In genomic region chr13:75931073-75931472, GRCm38 (mm10) we compare ENCODE assay signal across 9 mouse cellular contexts. TPM values are rescaled to one million over a fixed set of nuclear protein-coding genes. Genes with fewer than 3 reads are reported as not detected.
DNase-seq lines count a peak whose midpoint lies in the region; ATAC-seq and TF ChIP-seq lines count a peak whose summit lies in the region.
"Had no signal": no experiment of that assay in that cellular context is flagged by ENCODE, and none has a peak within 500 bp of the region (broad histone marks: within the 10 kb centered on the region; RNA-seq: fewer than 3 reads in every experiment).

No protein-coding gene starts in this region.

- no peak overlapping the region for H3K4me3 ChIP-seq in hindbrain, embryonic 15.5 days
- H3K4me3 ChIP-seq in left cerebral cortex, adult 2 months = no peak overlapping the region
- no peak overlapping the region for H3K4me3 ChIP-seq in midbrain, embryonic 12.5 days

- no peak overlapping the region for H3K4me2 ChIP-seq in hindbrain, embryonic 15.5 days
- no peak overlapping the region for H3K4me2 ChIP-seq in midbrain, embryonic 12.5 days (replicated peaks)

- H3K36me3 ChIP-seq in hindbrain, embryonic 15.5 days = peaks cover 10% of the 10 kb centered on the region; the same call in 1 of the 2 replicates
- peaks cover 13% of the 10 kb centered on the region for H3K36me3 ChIP-seq in midbrain, embryonic 12.5 days

- H3K9ac ChIP-seq in hindbrain, embryonic 15.5 days = no peak overlapping the region
- no peak overlapping the region for H3K9ac ChIP-seq in midbrain, embryonic 12.5 days (replicated peaks)

- no peaks in the 10 kb centered on the region for H3K4me1 ChIP-seq in hindbrain, embryonic 15.5 days (replicated peaks)
- H3K4me1 ChIP-seq in midbrain, embryonic 12.5 days = peaks cover 7% of the 10 kb centered on the region

- WGBS in hindbrain, embryonic 15.5 days = 14% methylated on average over 5 of the region's 5 CpGs
- 42% methylated on average over 5 of the region's 5 CpGs for WGBS in midbrain, embryonic 12.5 days

- peak; percentile 86 for ATAC-seq in hindbrain, embryonic 15.5 days (ENCODE audit: low FRiP score, low read depth)
- ATAC-seq in midbrain, embryonic 12.5 days (ENCODE audit: low FRiP score, low read depth) = peak; percentile 93

- peak overlapping the region; percentile 38; the same call in 1 of the 2 replicates for H3K27ac ChIP-seq in hindbrain, embryonic 15.5 days (replicated peaks)
- H3K27ac ChIP-seq in left cerebral cortex, adult 2 months = no peak overlapping the region
- H3K27ac ChIP-seq in midbrain, embryonic 12.5 days (replicated peaks) = peak overlapping the region; percentile 60

- intact Hi-C loops in left cerebral cortex, adult 2 months (cut with DNase I) = no loop called here

- peak; percentile 58 for DNase-seq in urinary bladder, postnatal 14 days (ENCODE audit: low spot score)
- no peak for DNase-seq in urinary bladder, adult 18-20 months (ENCODE audit: low spot score in 2 of 2)
- peak; percentile 34 to 50 for DNase-seq in frontal cortex, postnatal 10 days (ENCODE audit: low spot score in 2 of 2)
- DNase-seq in left cerebral cortex, adult 2 months (ENCODE audit: extremely low spot score in 1 of 2, low spot score in 2 of 2) = peak; percentile 50 to 56
- DNase-seq in testis, postnatal 10 days (ENCODE audit: low spot score) = peak; percentile 78
- no peak for DNase-seq in urinary bladder, postnatal 10 days (ENCODE audit: low spot score)

- H3K9me3 ChIP-seq in hindbrain, embryonic 15.5 days = no peaks in the 10 kb centered on the region
- H3K9me3 ChIP-seq in midbrain, embryonic 12.5 days = no peaks in the 10 kb centered on the region

- no peak for TF ChIP-seq CTCF in left cerebral cortex, adult 2 months (IDR thresholded peaks at IDR 0.05)

- H3K27me3 ChIP-seq in hindbrain, embryonic 15.5 days = no peaks in the 10 kb centered on the region
- no peaks in the 10 kb centered on the region for H3K27me3 ChIP-seq in midbrain, embryonic 12.5 days

RNA-seq across cellular contexts. Expression of gene Rhobtb3, which starts 12.7 kb away (rescaled TPM):
- polyA plus RNA-seq in hindbrain, embryonic 15.5 days (2015; fragmentation: Nextera tagmentation; extraction: Ambion mirVana) = 21.0 and 22.0 TPM in 2 replicates
- total RNA-seq in left cerebral cortex, adult 2 months (2021) = 10 to 100 TPM; 13.6 to 15.3 TPM
- polyA plus RNA-seq in midbrain, embryonic 12.5 days (2016; fragmentation: Nextera tagmentation; extraction: Ambion mirVana) = 55.4 and 66.0 TPM in 2 replicates

RNA-seq across cellular contexts. Expression of gene Spata9, which starts 35.9 kb away (rescaled TPM):
- polyA plus RNA-seq in hindbrain, embryonic 15.5 days (2015; fragmentation: Nextera tagmentation; extraction: Ambion mirVana) = 2.2 and 2.6 TPM in 2 replicates
- total RNA-seq in left cerebral cortex, adult 2 months (2021) = not detected
- 0.51 and 1.4 TPM in 2 replicates for polyA plus RNA-seq in midbrain, embryonic 12.5 days (2016; fragmentation: Nextera tagmentation; extraction: Ambion mirVana)
- polyA plus RNA-seq: large intestine, adult 2 months had no signal

Comparison
In these comparisons a context has a peak if more than half of its experiments do, and no peak if none do; other contexts are left out.
1. DNase-seq: peak in urinary bladder, postnatal 14 days (single experiment), frontal cortex, postnatal 10 days (2 of 2), left cerebral cortex, adult 2 months (2 of 2) and testis, postnatal 10 days (single experiment); none in urinary bladder, adult 18-20 months (0 of 2) and urinary bladder, postnatal 10 days (single experiment).